Mouse (Mus musculus) limb, embryonic 14.5 days (tissue): Measurements from ENCODE around the gene Ttc24. TPM values are rescaled to one million over a fixed set of nuclear protein-coding genes. Genes with fewer than 3 reads are reported as not detected.
A peak's percentile ranks its signal among the peaks of the same experiment; 100 is the strongest.

Source experiments
- ATAC-seq: fragments of 200-750 bp; cut with Nextera tagmentation; 2 replicates; pipeline ENCODE4 v1.8.0; 2017; ENCODE audit warnings: low read depth, moderate number of reproducible peaks, moderate TSS enrichment; ENCODE audit not compliant: low FRiP score
- DNase-seq: peaks from one replicate; pipeline ENCODE4 v3.0.0-alpha.2; 2015; ENCODE audit warnings: low spot score
- H3K27ac ChIP-seq: fragments of 300-500 bp; sonication (generic); replicated peaks from 2 replicates; pipeline ENCODE4 v1.5.1; 2014; ENCODE audit warnings: low read depth, mild to moderate bottlenecking, low read length, moderate library complexity, mixed read lengths
- H3K27me3 ChIP-seq: fragments of 300-500 bp; sonication (generic); 2 replicates; pipeline ENCODE4 v1.6.1; 2014; ENCODE audit warnings: low read length, mixed read lengths; ENCODE audit not compliant: control insufficient read depth, insufficient read depth
- H3K36me3 ChIP-seq: fragments of 300-500 bp; sonication (generic); 2 replicates; pipeline ENCODE4 v1.6.1; 2014; ENCODE audit warnings: mild to moderate bottlenecking, low read length, moderate library complexity, mixed read lengths; ENCODE audit not compliant: control insufficient read depth, insufficient read depth
- H3K4me1 ChIP-seq: fragments of 300-500 bp; sonication (generic); 2 replicates; pipeline ENCODE4 v1.6.1; 2014; ENCODE audit warnings: antibody characterized with exemption, low read length, mixed read lengths; ENCODE audit not compliant: control insufficient read depth, insufficient read depth
- H3K4me2 ChIP-seq: fragments of 300-500 bp; sonication (generic); replicated peaks from 2 replicates; pipeline ENCODE4 v1.6.1; 2014; ENCODE audit warnings: low read depth, mild to moderate bottlenecking, low read length, moderate library complexity; ENCODE audit not compliant: severe bottlenecking
- H3K4me3 ChIP-seq: fragments of 300-500 bp; sonication (generic); replicated peaks from 2 replicates; pipeline ENCODE4 v1.5.1; 2014; ENCODE audit warnings: low read length
- H3K9ac ChIP-seq: fragments of 300-500 bp; sonication (generic); 2 replicates; pipeline ENCODE4 v1.6.1; 2014; ENCODE audit warnings: mild to moderate bottlenecking, low read depth, low read length, moderate library complexity; ENCODE audit not compliant: severe bottlenecking
- H3K9me3 ChIP-seq: fragments of 300-500 bp; sonication (generic); 2 replicates; pipeline ENCODE4 v1.6.1; 2016; ENCODE audit warnings: low read length; ENCODE audit not compliant: control insufficient read depth
- POLR2A ChIP-seq: fragments of 200-500 bp; IDR thresholded peaks from 2 replicates; pipeline ENCODE4 v1.8.0; 2012; ENCODE audit warnings: inconsistent platforms, mild to moderate bottlenecking, moderate library complexity, borderline replicate concordance; ENCODE audit not compliant: insufficient read depth, insufficient read length; ENCODE audit errors: extremely low read depth
- WGBS: fragments of 180-500 bp; shearing (Covaris S2); extraction: QIAGEN DNeasy Blood & Tissue Kit; methylation state at CpG from one replicate; pipeline ENCODE4 v1.1.7; 2014; 5-methylcytosine and 5-hydroxymethylcytosine counted together
- polyA plus RNA-seq, 2 experiments: library from polyadenylated mRNA; depleted of rRNA in 1 of 2; stranded (reverse) in 1 of 2; unstranded in 1 of 2; fragments of >200 nt; fragmentation: Nextera tagmentation in 1 of 2; extraction: Ambion mirVana in 1 of 2; gene quantifications; 2 replicates each; pipeline versions ENCODE4 v1.2.1 to v1.2.3; 2012 to 2014

The Ttc24 gene
- polyA plus RNA-seq, 2 experiments: not detected

DNA sequence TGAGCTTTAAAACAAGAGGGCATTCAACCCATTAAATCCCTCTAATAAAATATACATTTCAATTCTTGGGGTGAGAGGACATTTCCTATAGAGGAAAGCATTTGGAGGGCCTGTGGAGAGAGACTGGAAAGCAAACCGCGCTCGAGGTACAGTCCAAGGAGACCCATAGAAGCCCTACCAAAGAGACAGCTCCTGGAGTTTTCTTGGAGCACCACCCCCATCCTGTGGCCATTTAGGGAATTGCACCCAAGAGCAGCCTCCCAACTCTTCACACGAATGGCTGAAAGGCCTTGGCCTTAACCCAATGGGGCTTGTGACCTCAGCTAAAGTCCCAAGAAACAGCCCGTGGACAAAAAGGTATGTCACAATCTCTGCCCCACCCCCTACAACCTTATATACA, 6.3 kb downstream of the Ttc24 start:
- no peak overlapping the region for H3K4me2 ChIP-seq
- H3K9ac ChIP-seq: no peak overlapping the region
- H3K4me1 ChIP-seq: no peaks in the 10 kb centered on the region
- peak; percentile 58; the same call in 1 of the 2 replicates for ATAC-seq
- no peaks in the 10 kb centered on the region for H3K36me3 ChIP-seq
- 1% methylated on average over 5 of the region's 5 CpGs for WGBS
- DNase-seq: peak; percentile 81
- TF ChIP-seq POLR2A: no peak
- no peak overlapping the region for H3K27ac ChIP-seq
- no peaks in the 10 kb centered on the region for H3K27me3 ChIP-seq
- H3K4me3 ChIP-seq: no peak overlapping the region
- H3K9me3 ChIP-seq: no peaks in the 10 kb centered on the region

DNA sequence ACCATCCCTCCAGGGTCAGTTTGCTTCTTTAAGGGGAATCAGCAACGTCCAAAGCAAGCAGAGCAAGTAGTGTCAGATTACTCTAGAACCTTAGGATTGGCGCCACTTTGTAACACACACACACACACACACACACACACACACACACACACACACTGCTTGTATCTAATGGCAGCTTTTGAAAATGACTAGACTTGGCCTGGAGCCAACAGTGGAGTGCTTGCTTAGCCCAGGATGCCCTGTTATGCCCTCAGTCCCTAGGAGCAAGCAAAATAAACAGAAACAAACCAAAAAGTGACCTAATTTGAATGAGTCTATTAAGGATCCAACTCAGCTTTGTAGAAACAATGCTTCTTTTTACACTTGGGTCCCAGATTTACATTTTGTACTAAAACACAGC, 9.7 kb downstream of the Ttc24 start:
- 13% methylated on average over 2 of the region's 2 CpGs for WGBS
- Histone ChIP-seq H3K27me3 (no peaks in the 10 kb centered on the region), H3K4me3 (no peak overlapping the region), H3K4me2 (no peak overlapping the region), H3K4me1 (no peaks in the 10 kb centered on the region), H3K9me3 (no peaks in the 10 kb centered on the region), H3K9ac (no peak overlapping the region), H3K27ac (no peak overlapping the region), H3K36me3 (no peaks in the 10 kb centered on the region)
- DNase-seq: peak; percentile 20
- ATAC-seq: no peak
- no peak for TF ChIP-seq POLR2A

DNA sequence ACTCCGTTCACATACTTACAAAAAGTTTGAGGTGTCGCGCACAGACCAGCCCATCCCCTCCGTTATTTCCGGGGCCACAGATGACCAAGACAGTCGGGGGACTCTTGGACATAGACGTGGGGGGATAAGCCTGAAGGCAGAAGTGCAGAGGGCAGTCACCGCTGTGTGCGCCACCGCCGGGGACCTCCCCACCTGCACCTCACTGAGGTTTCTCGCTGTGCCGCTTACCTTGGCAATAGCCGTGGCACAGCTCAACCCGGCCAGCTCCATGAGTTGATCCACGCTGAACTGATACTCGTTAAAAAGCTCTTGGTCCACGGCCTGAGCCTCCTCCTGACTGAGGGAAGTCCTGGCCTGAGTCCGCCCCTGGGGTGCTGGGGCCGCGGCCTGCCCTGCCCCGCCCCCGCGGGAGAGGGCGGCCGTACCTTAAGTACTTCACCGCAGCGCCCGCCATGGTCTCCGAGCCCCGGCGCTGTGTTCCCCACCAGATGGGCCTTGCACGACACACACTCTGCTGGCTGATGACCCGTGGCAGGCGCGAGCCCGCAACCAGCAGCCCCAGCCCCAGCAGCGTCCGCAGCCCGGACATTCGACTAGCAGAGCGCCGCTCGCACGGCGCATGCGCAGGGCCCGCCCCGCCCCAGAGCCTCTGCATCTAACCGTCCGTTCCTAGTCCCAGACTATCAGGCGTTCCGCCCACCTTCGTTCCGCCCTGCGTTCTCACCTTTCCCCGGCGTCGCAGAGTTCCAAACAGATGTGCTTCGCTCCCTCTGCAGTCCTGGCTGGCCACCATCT, 20.0 kb downstream of the Ttc24 start, which contains the start of gene Naxe:
Naxe (minus strand) TSS at position 594 of the 795 bp plus-strand sequence.
- Histone ChIP-seq H3K36me3 (peaks cover 34% of the 10 kb centered on the region), H3K9me3 (no peaks in the 10 kb centered on the region), H3K4me1 (peaks cover 8% of the 10 kb centered on the region; the same call in 1 of the 2 replicates), H3K27ac (peak within 1 kb of the TSS; percentile 58; the same call in 1 of the 2 replicates), H3K9ac (peak within 1 kb of the TSS; percentile 79), H3K4me3 (peak within 1 kb of the TSS; percentile 89), H3K27me3 (no peaks in the 10 kb centered on the region), H3K4me2 (peak within 1 kb of the TSS; percentile 89)
- WGBS: under 1% methylated on average over 37 of the region's 60 CpGs
- TF ChIP-seq POLR2A: peak; percentile 89; the same call in 1 of the 2 replicates
- ATAC-seq (peak; percentile 96), DNase-seq (peak; percentile 92)

- Histone ChIP-seq H3K4me1 (peaks cover 8% of the 10 kb centered on the region; the same call in 1 of the 2 replicates), H3K36me3 (peaks cover 44% of the 10 kb centered on the region), H3K4me3 (0 out of 2 replicates have a peak overlapping the region, but pooled peaks have one; percentile 89), H3K4me2 (no peak overlapping the region), H3K27me3 (no peaks in the 10 kb centered on the region), H3K27ac (no peak overlapping the region), H3K9me3 (no peaks in the 10 kb centered on the region), H3K9ac (no peak overlapping the region; the same call in 1 of the 2 replicates)
- DNase-seq: no peak
- no peak for ATAC-seq
- 89% methylated on average over 6 of the region's 6 CpGs for WGBS
- TF ChIP-seq POLR2A: no peak
Observed at GRCm38 (mm10) chr3:88057030-88057429, 21.1 kb downstream of the Ttc24 start.

DNA sequence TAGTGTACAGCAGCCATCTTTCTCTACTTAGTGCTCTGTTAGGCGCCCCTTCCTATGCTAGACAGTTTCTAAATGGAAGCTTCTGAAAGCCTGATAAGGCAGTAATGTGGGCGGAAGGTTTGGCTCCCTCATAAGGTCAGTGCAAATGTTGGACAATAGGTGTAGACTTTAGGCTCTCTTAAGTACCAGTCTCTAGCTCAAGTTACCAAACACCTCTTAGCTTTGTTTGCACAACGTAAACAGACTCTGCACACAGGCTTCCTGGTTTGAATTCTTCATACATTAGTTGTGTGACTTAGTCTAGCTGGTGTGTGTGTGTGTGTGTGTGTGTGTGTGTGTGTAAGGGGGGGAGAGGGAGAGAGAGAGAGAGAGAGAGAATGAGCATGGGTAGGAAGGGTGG, 28.6 kb downstream of the Ttc24 start:
- Histone ChIP-seq H3K27me3 (no peaks in the 10 kb centered on the region), H3K4me2 (no peak overlapping the region), H3K9me3 (no peaks in the 10 kb centered on the region), H3K36me3 (peaks cover 43% of the 10 kb centered on the region), H3K4me1 (no peaks in the 10 kb centered on the region), H3K27ac (no peak overlapping the region), H3K9ac (no peak overlapping the region), H3K4me3 (no peak overlapping the region)
- WGBS: 88% methylated on average over 3 of the region's 3 CpGs
- no peak for TF ChIP-seq POLR2A
- DNase-seq (no peak), ATAC-seq (no peak)
